Mouse (Mus musculus) kidney, postnatal 4 days (tissue): ENCODE data around the gene Clp1.
"Not testable (repeated sequence)": the region's sequence is repeated elsewhere in the genome, so short reads cannot be mapped to it uniquely, and the experiment has no call there.

Experiments used
- DNase-seq, 2 experiments: peaks; one replicate each; pipeline ENCODE4 v3.0.0; 2021; ENCODE audit warnings: mixed read lengths in 2 of 2

Clp1 gene

DNA sequence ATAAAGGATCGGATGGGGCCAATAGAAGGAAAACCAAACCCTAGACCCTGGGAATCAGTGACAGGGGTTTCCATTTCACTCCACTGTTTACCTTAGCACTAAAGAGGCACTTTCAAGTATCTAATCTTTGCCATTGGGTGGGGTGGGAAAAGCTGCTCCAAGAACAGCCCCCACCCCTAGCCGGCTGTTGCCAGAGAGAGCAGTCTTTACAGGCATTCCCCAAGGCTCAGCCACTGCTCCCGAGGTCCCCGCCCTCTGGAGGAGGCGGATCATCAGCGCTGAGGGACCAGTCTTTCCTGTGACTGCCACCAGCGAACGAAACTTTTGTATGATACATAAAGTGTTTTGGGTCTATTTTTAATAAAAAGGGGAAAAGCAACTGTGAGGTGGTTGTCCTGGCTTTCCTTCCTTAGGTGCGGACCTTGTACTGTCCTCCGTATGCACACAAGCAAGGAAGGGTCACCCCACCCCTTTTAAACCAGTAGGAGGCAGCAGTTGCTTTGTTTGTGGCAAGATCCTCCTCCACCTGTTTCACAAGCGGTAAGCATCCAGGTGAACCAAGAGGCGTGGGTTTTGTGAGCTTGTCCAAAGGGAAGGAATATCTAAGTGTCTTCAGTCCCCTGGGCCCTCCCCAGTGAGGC is 11.2 kb upstream of the Clp1 start:
- DNase-seq = peak; percentile 67 to 75

DNA sequence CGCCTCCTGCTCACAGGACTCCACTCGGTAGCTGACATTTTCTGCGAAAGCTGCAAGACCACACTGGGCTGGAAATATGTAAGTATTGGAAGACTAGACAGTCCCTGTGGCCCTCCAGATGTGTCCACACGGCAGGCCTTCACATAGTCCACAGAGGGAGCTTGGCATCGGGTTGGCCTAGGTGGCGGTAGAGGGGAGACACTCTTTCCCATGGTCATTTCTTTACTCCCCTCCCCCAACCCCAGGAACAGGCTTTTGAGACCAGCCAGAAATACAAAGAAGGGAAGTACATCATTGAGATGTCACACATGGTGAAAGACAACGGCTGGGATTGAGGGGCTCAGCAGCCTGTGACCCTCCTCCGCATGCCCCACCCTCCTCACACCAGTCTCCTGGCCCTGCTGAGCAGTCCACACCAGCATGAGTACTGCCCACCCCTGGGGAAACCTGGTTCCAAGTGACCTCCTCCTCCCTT is 10.3 kb upstream of the Clp1 start:
- DNase-seq = peak; percentile 63 to 69

DNA sequence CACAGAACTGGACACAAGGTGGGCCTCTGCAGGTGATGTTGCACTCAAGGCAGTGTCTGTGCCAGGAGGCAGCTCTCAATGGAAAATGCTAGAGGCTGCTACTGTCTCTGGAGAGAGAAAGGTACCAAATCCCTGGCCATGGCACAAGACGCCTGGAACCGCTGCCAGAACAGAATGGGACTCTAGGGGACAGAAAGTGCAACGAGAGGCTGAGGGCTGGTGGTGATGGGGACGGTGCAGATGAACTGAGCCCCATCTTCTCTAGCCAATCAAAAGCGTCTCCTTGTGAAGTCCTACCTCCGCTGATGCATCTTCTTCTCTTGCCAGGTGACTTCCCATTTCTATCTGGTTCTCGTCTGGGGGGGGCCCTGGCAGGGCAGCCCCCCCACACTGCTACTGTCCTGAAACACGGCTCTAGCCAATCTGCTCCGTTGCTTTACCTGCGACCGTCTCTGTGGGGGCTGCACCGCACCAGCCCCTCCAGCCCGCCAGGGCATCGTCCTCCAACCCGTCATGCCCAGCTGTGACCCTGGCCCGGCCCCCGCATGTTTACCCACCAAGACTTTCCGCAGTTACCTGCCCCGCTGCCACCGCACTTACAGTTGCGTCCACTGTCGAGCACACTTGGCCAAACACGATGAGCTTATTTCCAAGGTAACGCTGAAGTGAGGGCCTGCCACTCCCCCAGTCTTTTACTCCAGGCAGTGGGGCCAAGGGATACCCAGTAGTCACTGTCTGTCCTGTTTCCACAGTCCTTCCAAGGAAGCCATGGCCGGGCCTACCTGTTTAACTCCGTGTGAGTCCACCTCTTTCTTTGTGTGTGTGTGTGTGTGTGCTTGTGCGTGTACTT is 9.4 kb upstream of the Clp1 start:
- DNase-seq = peak; percentile 36 to 55

DNA sequence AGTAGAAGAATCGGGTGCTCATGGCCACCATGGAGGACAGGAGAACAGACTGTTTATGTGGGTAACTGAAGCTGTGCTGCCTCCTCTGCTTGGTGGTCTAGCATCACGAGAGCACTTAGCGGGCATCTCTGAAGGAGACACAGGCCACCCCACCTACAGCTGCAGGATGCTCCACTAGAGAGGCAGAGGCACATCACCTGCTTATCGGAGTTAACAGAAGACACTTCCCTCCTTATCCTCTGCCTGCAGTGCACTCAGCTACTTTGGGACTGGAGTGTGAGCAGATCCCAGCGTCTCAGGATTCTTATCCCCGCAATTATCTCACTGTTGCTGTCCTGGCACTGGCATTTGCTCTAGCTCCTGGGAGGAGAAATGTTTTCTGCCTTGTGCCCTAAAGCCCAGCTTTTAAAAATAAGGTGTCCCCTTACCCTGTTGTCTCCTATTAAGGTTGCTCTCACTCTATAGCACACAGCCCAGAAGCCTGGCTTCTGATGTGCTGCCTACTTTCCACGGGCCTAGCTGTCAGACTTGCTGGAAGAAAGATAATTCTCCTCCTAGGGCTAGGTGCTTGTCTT is 8.3 kb upstream of the Clp1 start:
- peak in 1 of 2 experiments; percentile 10 for DNase-seq

DNA sequence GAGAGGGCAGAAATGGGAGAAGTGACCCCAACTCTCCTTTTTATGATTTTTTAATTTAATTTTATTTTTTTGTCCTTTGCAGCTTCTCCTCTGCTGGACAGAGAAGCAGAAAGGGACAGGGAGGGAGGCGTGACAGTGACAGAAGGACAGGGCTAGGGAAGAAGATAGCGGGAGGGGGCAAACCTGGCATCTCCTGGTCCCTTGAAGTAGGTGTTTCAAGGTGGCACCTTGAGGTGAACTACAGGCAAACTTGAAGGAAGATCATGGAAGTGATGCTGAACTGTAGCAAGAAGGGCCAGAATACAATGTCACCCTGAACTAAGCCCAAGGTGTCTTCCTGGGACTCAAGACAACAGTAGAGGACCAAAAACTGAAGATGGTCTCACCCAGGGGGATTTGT is 7.8 kb upstream of the Clp1 start:
- no peak for DNase-seq

DNA sequence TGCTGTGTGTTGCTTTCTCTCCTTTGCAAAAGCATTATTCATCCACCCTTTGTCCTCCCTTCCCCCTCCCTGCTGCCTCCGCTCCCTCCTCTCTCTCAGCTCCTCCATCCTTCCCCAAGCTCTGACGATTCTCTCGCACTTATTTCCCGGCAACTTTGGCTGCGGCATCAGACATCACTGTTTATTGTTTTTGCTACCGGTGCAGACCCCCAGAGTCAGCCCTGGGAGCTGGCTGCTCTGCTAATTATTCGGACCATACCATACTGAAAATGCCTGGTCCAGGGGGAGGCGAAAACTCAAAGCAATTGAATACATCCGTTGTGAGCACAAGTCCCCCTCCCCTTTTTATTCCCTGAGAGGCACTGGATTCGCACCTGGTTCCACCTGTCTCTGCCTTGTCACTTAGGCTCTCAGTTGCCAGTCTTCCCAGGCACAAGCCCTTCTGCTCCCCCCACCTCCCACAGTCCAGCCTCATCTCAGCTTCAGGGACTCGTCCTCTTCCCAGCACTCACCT is 7.3 kb upstream of the Clp1 start:
- peak; percentile 34 to 48 for DNase-seq

DNA sequence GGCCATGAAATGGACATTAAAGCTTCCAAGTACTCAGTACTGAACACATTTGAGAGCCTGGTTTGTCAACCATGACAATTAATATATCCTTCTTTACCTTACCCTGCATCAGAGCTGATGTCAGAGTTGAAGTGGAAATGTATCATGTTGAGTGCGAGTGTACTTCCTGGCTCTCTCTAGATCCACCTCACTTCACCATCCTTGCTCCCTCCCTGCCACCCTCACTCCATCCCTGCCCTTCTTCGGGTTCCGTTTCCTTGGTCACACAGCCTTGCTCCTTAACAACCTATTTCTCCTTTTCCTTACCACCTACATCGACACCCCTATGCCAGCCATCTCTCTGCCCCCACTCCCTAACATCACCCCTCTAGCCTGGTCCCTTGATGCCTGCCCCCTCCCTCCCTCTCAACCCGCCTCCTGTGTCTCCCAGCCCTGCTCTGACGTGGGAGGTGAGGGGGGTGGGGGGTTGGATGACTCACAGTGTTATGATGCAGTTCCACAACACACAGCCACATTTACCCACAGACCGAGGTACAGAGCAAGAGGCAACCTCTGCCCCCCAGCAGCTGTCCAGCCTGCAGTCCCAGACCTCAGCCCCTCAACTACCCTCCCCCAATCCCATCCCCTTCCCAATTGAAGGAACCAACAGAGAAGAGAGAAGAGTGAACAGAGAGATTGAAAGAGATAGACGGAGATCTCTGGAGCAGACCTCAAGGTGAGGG is 6.6 kb upstream of the Clp1 start, which contains the start of gene Ypel4:
Ypel4 (plus strand) TSS at position 480 of the 722 bp plus-strand sequence.
- peak; percentile 65 to 70 for DNase-seq

DNA sequence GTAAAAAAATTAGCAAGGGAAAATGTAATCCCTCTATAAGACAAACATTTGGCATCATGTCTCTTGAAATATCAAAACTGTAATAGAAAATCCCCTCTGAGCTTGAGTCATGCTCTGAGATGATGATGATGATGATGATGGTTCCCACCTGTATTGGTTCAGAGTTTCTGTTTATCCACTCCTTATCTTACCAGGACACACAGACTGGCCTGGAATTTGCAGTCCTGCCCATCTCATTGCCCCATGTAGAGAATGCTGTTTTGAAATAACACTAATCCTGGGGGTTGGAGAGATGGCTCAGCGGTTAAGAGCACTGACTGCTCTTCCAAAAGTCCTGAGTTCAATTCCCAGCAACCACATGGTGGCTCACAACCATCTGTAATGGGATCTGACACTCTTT is 5.2 kb upstream of the Clp1 start:
- DNase-seq = no peak

DNA sequence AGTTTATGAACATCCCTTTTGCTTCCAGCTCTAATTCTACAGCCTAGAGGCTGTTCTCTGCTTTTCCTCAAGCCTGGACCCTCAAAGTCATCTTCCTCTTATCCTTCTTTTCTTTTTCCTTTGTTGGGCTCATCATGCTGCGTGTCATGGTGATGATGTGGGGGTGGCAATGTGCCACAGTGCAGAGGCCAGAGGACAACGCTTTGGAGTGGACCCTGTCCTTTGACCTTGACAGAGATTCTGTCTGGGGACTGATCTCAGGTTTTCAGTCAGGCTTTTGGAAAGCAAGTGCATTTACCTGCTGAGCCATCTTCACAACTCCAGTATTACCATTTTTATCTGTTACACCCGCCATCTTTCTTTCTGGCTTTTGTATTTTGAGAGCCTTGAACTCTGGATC is 4.1 kb upstream of the Clp1 start:
- no peak for DNase-seq

DNA sequence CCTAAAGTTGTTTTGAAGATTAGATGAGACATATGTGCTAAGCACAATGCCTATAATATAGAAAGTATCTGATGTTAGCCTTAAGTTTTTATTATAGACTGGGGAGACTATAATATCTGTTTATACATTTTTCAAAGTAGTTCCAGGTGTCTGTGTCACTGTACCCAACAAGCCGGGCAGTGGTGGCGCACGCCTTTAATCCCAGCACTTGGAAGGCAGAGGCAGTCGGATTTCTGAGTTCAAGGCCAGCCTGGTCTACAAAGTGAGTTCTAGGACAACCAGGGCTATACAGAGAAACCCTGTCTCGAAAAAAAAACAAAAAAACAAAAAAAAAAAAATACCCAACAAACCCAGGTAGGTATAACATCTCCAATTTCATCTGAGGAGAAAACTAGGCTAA is 1.0 kb upstream of the Clp1 start:
- DNase-seq = not testable (repeated sequence)

DNA sequence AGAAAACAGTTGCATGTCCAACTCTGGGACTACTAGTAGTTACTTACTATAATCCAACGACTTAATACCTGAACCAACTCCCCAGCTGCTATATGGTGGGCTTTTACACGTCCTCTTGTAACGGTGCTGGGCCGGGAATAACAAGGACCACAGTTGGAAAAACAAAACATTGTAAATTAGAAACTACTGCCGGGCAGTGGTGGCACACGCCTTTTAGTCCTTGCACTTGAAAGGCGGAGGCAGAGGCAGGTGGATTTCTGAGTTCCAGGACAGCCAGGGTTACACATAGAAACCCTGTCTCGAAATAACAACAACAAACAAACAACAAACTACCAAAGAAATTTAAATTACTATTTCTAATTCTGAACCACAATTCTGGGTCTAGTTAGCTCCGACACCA is 434 bp downstream of the Clp1 start:
- no peak for DNase-seq

DNA sequence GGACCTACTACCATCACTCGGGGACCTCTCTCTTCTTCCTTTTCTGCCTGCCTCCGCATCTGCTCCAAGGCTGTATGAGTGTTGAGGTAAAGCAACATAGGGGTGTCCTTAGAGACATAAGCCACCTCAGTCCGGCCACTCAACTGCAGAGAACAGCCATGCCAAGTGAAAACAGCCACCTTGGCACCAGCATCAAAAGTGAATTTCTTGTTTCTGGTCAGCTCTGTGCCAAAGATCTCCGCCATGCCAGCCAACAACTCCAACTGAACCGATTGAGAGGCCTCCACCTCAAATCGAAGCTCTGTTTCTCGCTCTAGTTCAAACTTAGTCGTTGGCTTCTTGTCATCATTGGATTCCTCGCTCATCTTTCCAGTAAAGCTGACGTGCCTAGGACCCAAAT is 1.4 kb downstream of the Clp1 start:
- no peak for DNase-seq

DNA sequence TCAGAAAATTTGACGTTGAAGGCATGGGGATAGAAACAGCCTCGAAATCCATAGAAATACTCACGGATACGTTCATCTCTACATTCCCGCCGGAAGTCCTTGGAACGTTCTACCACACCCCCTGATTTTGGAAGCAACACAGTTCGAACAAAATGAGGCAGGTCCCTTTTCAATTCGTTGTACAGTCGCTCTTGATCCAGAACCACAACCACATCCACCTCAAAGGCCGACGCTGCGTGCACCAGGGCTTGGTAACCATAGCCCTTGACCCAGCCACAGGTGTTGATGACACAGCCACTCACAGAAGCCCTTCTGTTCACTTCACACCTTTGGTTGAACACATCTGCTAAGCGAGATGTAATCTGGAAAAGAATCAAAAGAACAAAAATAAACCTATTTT is 3.3 kb downstream of the Clp1 start:
- DNase-seq = no peak

DNA sequence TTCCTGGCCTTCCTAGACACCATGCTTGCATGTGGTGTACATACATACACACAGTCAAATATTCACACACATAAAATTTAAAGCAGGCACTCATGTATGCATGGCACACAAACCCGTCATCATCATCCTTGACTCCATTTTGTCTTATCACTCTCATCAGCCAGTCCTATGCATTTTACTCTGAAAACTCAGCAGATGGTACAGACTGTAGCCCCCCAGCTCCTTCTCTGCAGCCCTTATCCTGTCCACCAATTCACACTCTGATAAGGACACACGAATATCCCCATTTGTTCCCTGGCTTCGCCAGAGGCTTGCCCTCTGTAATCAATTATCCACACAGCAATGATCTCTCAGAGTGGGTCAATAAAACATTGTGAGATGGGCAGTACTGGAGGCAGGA is 6.0 kb downstream of the Clp1 start:
- DNase-seq = no peak

DNA sequence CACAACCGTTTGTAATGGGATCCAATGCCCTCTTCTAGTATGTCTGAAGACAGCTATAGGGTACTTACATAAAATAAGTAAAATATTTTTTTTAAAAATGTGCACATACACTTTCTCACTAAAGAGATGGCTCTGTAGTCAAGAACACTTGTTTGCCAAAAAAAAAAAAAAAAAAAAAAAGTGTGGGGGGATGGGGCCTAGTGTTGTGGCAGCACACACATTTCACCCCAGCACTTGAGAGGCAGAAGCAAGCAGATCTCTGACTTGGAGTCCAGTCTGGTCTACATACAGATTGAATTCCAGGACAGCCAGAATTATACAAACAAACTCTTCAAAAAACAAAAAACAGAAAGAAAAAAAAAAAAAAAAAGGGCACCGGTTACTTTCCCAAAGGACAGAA is 6.4 kb downstream of the Clp1 start:
- DNase-seq = no peak

DNA sequence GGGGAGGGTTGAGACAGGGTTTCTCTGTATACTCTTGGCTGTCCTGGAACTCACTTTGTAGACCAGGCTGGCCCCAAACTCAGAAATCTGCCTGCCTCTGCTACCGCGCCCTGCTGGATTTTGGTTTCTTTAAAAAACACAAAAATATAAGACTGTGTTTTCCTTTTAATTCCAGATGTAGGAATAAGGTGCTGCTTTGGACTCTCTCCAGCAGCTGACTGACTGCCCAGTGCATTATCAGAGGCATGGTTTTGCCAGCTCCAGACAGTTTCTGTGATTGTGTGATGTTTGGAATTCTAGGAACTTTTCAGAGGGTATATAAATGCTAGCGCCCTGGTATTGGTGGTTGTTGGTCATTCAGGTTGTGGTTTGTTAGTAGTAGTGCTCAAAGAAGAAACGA is 9.8 kb downstream of the Clp1 start:
- no peak for DNase-seq

DNA sequence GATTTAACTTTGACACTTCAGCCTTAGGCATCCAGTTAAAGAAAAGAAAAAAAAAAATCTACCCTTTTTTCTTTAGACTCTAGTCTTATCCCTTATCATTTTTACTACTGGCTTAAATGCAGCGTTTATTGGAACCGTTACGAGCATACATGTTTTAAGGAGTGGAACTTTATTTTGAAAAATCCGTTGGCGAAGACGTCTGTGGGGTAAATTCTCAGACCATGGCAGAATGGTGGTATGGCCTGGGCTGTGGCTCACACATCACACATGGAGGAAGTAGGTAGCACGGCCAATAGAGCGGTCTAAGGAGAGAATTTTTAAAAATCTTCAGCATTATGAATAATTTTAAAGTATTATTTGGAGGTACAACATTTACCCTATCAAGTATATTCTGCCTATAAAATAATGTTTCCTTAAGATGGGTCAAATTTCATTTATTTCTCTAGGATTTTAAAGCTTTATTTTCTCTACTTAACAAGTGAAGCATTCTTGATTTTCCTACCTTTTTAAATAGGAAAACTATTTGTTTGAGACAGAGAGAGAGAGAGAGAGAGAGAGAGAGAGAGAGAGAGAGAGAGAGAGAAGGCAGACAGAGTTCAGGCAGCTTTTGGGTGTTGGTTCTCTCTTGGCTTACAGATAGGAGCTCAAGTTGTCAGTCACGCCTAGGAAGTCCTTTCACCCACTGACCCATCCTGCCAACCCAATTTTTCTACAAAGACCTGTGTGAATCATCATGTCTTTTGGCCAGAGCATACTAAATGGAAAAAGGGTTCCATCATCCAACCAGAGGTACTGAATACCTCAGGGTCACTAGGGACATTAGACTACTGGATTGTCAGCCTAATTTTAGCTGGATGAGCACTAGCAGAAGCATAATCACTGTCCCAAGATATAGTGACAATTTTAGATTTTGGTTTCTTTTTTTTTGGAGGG is 10.5 kb downstream of the Clp1 start:
- no peak for DNase-seq

DNA sequence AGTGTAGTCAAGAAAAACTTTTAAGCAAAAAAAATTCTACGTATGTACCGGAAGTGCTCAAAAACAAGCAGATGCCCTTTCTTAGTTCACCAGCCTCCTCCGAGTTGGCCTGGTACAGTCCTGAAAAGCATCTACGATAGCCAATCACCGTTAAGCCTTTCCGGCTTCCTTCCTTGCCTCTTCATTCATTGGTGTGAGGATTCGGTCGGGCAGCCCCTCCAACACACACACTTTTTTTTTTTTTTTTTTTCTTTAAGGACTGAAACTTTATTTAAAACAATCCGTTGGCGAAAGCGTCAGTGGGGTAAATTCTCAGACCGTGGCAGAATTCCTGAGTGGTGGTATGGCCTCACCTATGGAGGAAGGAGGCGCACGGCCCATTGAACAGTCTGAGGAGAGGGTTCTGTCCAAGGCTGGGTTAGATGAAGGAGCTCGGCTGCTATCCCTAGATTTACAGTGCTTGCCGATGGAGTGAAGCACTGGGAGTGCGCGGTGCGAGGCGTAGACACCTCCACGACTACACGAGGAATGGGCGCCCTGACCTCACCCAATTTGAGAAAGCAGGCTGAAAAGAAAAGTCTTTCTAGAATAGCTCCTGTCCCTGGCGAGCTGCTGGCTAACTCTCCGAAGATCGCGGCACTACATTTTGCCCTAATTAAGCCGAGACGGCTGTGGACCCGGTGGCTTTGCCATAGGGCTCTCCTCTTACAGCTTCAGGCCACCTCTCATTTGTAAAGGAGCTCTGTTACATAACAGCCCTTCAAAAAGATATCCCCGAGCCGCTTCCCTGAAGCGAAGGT is 11.4 kb downstream of the Clp1 start:
- peak; percentile 72 to 87 for DNase-seq

DNA sequence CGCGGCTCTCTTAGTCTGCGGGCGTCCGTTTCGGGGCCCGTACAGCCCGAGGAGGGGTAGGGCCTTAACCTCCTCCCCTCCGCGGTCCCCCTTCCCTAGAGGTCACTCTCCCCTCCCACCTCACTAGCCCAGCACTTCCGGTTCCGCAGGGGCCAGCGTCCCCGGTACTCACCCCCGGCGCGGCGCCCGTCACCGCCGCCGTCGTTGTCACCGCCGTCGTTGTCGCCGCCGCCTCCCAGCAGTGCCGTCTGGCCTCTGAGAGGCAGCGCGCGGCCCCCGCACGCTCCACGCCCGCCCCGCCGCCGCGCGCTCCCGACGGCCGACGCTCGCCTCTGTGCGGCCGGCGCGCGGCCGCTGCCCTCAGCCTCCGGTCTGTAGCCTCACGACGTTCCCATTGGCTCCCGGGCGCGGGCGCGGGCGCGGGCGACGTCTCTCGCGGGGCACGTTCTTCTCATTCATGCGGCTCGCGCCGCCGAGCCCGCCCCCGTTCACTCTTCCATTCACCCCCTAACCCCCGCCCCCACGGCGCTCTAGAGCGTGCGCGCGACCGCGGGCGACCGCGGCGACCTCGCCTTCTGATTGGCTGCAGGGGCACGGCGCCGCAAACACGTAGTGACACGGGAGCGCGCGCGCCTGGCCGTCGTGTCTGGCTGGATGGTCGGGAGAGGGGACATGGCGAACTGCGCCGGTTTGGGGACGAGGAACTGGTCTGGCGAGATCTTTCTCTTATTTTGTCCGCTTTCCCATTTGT is 12.2 kb downstream of the Clp1 start, which contains the start of gene Zdhhc5:
Zdhhc5 (minus strand) TSS at position 370 of the 751 bp plus-strand sequence.
- peak; percentile 99 to 100 for DNase-seq

DNA sequence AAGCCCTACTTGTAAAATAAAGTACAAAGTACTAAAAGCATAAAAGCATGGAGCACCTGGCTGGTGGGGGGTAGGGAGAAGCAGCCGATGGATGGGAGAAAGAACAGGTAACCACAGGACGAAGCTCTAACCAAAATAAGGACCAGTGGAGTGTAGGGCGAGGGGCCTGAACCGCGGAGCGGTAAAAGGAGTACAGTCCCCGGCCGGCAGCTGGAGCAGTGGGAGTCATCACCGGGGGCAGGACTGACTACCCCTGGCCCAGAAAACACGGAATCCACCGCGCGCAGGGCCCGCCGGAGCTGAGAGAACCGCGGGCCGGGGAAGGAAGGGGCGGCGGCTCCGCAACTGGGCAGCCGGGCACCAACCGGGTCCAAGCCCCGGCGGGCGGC is 12.7 kb downstream of the Clp1 start:
- no peak for DNase-seq
